Mouse (Mus musculus) spleen, adult 2 months (tissue): ENCODE data around the gene Ppan. TPM values are rescaled to one million over a fixed set of nuclear protein-coding genes. Genes with fewer than 3 reads are reported as not detected.

Source experiments
- DNase-seq, 2 experiments: peaks; one replicate each; pipeline versions ENCODE4 v3.0.0 to v3.0.0-alpha.2; 2012 to 2021; ENCODE audit warnings: low spot score in 2 of 2, low read depth in 1 of 2
- H3K27ac ChIP-seq: fragments of 200-500 bp; 2 replicates; pipeline ENCODE4 v1.5.1; 2012; ENCODE audit warnings: low read length, inconsistent platforms; ENCODE audit not compliant: insufficient read depth
- H3K27me3 ChIP-seq: fragments of 200-500 bp; 2 replicates; pipeline ENCODE4 v1.6.1; 2012; ENCODE audit warnings: mild to moderate bottlenecking, moderate library complexity, low read length, inconsistent platforms; ENCODE audit not compliant: control insufficient read depth, insufficient read depth
- H3K36me3 ChIP-seq: fragments of 200-500 bp; 2 replicates; pipeline ENCODE4 v1.6.1; 2012; ENCODE audit warnings: mild to moderate bottlenecking, low read length, inconsistent platforms; ENCODE audit not compliant: control insufficient read depth, insufficient read depth
- H3K4me1 ChIP-seq: fragments of 200-500 bp; 2 replicates; pipeline ENCODE4 v1.6.1; 2011; ENCODE audit warnings: inconsistent platforms; ENCODE audit not compliant: control insufficient read depth, insufficient read depth, insufficient read length
- H3K4me3 ChIP-seq: fragments of 200-500 bp; 2 replicates; pipeline ENCODE4 v1.5.1; 2011; ENCODE audit warnings: mild to moderate bottlenecking, inconsistent platforms; ENCODE audit not compliant: insufficient read depth, insufficient read length; ENCODE audit errors: extremely low read depth
- CTCF ChIP-seq: fragments of 200-500 bp; IDR thresholded peaks from 2 replicates; pipeline ENCODE4 v1.5.1; 2011; ENCODE audit warnings: mild to moderate bottlenecking, inconsistent platforms; ENCODE audit not compliant: insufficient read depth, insufficient read length, insufficient replicate concordance; ENCODE audit errors: extremely low read depth
- POLR2A ChIP-seq: fragments of 200-500 bp; IDR thresholded peaks from 2 replicates; pipeline ENCODE4 v1.6.1; 2011; ENCODE audit warnings: low read depth, low read length, inconsistent platforms
- WGBS: fragments of 180-500 bp; shearing (Covaris S2); methylation state at CpG from one replicate; pipeline ENCODE4 v1.1.7; 2018; 5-methylcytosine and 5-hydroxymethylcytosine counted together
- polyA plus RNA-seq: library from polyadenylated mRNA; depleted of rRNA; stranded (reverse); fragments of >200 nt; gene quantifications from 2 replicates; pipeline ENCODE4 v1.2.3, GENCODE M21; 2012; rRNA removed

The Ppan gene
- polyA plus RNA-seq: 116 and 120 TPM in 2 replicates

DNA sequence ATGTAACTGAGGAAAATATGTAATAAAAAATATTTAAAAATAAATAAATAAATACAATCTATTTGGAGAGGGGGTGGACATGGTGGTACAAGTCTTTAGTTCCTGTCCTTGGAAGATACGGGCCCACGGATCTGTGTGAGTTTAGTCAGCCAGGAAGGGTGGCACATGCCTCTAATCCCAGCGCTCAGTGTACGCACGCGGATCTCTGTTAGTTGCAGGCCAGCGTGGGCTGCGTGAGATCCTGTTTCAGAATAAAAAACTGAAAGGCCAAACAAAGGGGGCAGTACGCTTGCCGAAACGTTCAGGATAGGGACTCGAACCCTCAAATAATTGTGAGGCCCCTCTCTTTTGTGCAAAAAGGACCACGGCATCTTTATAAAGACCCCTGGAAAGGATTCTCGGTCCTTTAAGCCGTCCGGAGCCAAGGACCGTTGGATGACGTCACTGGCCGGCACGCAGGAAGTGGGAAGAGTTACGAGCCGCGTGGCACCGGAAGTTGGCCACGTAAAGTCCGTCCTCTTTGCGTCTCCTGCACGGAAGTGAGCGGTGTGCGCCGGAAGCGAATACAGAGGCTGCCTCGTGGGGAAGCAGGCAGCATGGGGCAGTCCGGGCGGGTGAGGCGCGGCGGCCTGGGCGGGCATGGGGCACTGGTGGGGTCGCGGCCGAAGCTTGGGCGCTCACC lies at the start of gene Ppan:
TSS of gene Ppan (plus strand) at position 472 of the 682 bp plus-strand sequence.
- H3K36me3 ChIP-seq: peaks cover 27% of the 10 kb centered on the region
- peak; percentile 92 to 94 for DNase-seq
- under 1% methylated on average over 43 of the region's 43 CpGs for WGBS
- H3K27ac ChIP-seq: peak within 1 kb of the TSS; percentile 90
- H3K27me3 ChIP-seq: no peaks in the 10 kb centered on the region
- no peaks in the 10 kb centered on the region for H3K4me1 ChIP-seq
- no peak for TF ChIP-seq CTCF
- TF ChIP-seq POLR2A: peak; percentile 89
- peak within 1 kb of the TSS; percentile 76 for H3K4me3 ChIP-seq

GRCm38 (mm10) chr9:20838931-20839330 lies 49.0 kb upstream of the Ppan start:
- Histone ChIP-seq H3K4me1 (no peaks in the 10 kb centered on the region), H3K4me3 (no peak overlapping the region), H3K27me3 (no peaks in the 10 kb centered on the region), H3K36me3 (no peaks in the 10 kb centered on the region), H3K27ac (no peak overlapping the region)
- TF ChIP-seq POLR2A: no peak
- TF ChIP-seq CTCF: no peak
- 66% methylated on average over 6 of the region's 6 CpGs for WGBS
- DNase-seq: no peak

- TF ChIP-seq POLR2A (no peak), CTCF (no peak)
- no peak overlapping the region for H3K27ac ChIP-seq
- H3K36me3 ChIP-seq: no peaks in the 10 kb centered on the region
- DNase-seq: no peak
- H3K4me3 ChIP-seq: no peak overlapping the region
- H3K4me1 ChIP-seq: no peaks in the 10 kb centered on the region
- 27% methylated on average over 4 of the region's 4 CpGs for WGBS
- no peaks in the 10 kb centered on the region for H3K27me3 ChIP-seq
These were observed 45.8 kb upstream of the Ppan start for GRCm38 (mm10) chr9:20842211-20842610.

DNA sequence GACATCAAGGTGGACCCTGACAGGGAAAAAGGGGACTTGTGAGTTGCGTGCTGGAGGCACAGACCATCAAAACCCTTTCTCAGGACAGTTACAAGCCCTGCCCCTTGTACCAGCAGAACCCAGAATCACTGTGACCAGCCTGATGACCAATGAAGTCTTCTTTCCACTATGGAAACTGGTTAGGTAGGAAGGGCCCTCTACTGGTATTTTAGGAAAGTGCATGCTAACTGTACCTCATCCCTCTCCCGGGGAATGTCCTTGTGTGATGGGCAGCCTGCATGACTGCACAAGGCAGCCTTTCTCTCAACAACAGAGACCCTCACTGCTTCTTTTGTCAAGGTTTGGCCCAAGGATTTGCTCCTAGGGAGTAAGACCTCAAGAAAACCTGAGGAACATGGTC lies 45.3 kb upstream of the Ppan start:
- DNase-seq: no peak
- 47% methylated on average over 2 of the region's 2 CpGs for WGBS
- TF ChIP-seq POLR2A: no peak
- no peak for TF ChIP-seq CTCF
- H3K36me3 ChIP-seq: no peaks in the 10 kb centered on the region
- no peak overlapping the region for H3K27ac ChIP-seq
- H3K4me3 ChIP-seq: no peak overlapping the region
- no peaks in the 10 kb centered on the region for H3K27me3 ChIP-seq
- H3K4me1 ChIP-seq: no peaks in the 10 kb centered on the region

DNA sequence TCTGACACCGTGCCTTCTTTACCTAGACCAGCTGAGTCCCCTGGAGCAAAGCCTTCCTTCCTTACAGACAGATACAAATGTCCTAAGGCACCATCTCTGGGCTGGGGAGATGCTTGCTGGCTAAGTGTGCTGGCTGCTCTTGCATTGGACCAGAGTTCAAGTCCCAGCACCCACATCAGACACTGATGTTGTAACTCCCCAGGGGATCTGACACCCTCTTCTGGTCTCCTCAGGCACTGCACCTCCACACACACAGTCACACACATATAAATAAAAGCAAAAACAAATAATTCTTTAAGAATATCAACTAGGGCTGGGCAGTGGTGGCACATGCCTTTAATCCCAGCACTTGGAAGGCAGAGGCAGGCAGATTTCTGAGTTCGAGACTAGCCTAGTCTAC lies 37.8 kb upstream of the Ppan start:
- no peak for TF ChIP-seq POLR2A
- TF ChIP-seq CTCF: no peak
- Histone ChIP-seq H3K4me3 (no peak overlapping the region), H3K36me3 (no peaks in the 10 kb centered on the region), H3K4me1 (no peaks in the 10 kb centered on the region), H3K27me3 (no peaks in the 10 kb centered on the region), H3K27ac (no peak overlapping the region)
- 89% methylated on average over 2 of the region's 2 CpGs for WGBS
- DNase-seq: no peak

DNA sequence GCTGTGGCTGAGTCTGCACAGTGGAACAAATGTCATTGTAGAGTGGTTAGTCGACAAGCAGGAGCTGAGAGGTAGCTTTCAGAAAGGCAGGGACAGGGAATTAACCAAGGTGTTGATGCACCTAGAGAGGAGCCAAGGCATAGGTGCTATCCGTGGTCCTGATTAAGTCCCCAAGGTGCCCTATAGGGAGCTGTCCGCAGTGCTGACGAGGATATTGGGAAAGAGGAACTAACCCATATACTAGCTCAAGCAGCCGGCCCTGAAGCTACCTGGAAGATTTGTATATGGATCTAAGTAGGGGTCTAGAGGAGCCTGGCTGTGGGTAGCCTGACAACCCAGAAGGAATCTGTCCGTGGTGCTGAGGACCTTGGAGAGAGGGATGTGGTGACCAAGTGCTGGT lies 30.8 kb upstream of the Ppan start:
- TF ChIP-seq CTCF: no peak
- TF ChIP-seq POLR2A: no peak
- no peaks in the 10 kb centered on the region for H3K4me1 ChIP-seq
- no peaks in the 10 kb centered on the region for H3K36me3 ChIP-seq
- H3K4me3 ChIP-seq: no peak overlapping the region
- H3K27me3 ChIP-seq: no peaks in the 10 kb centered on the region
- H3K27ac ChIP-seq: no peak overlapping the region
- 5% methylated on average over 6 of the region's 6 CpGs for WGBS
- peak; percentile 55 to 59 for DNase-seq

- DNase-seq: no peak
- Histone ChIP-seq H3K4me1 (no peaks in the 10 kb centered on the region), H3K27me3 (no peaks in the 10 kb centered on the region), H3K4me3 (no peak overlapping the region), H3K27ac (no peak overlapping the region), H3K36me3 (no peaks in the 10 kb centered on the region)
- WGBS: 45% methylated on average over 6 of the region's 6 CpGs
- TF ChIP-seq CTCF (no peak), POLR2A (no peak)
These were observed 28.0 kb upstream of the Ppan start for GRCm38 (mm10) chr9:20859926-20860325.
